8 mouse cellular contexts compared by ENCODE assay signal in genomic region chr6:90945560-90946230, GRCm38 (mm10). TPM values are rescaled to one million over a fixed set of nuclear protein-coding genes. Genes with fewer than 3 reads are reported as not detected.
A peak's percentile ranks its signal among the peaks of the same experiment; 100 is the strongest.
DNase-seq lines count a peak whose midpoint lies in the region; ATAC-seq and TF ChIP-seq lines count a peak whose summit lies in the region.

No protein-coding gene starts in this region.

- no peaks in the 10 kb centered on the region for H3K27me3 ChIP-seq in stomach, embryonic 15.5 days (replicated peaks)
- H3K27me3 ChIP-seq in forebrain, postnatal 0 days (ENCODE audit: insufficient read depth, low read length) = no peaks in the 10 kb centered on the region
- no peaks in the 10 kb centered on the region for H3K27me3 ChIP-seq in hindbrain, embryonic 11.5 days (ENCODE audit: control insufficient read depth, insufficient read depth, low read length)

- H3K4me3 ChIP-seq in stomach, embryonic 15.5 days (replicated peaks) = no peak overlapping the region
- no peak overlapping the region for H3K4me3 ChIP-seq in forebrain, postnatal 0 days (ENCODE audit: low read depth, low read length)
- H3K4me3 ChIP-seq in hindbrain, embryonic 11.5 days (ENCODE audit: low read depth, low read length) = no peak overlapping the region

- peak; percentile 39; the same call in 1 of the 2 replicates for ATAC-seq in stomach, embryonic 15.5 days (ENCODE audit: insufficient read depth, low FRiP score, low read depth)
- no peak for ATAC-seq in forebrain, postnatal 0 days
- no peak for ATAC-seq in hindbrain, embryonic 11.5 days (ENCODE audit: low FRiP score)

- no peaks in the 10 kb centered on the region for H3K9me3 ChIP-seq in stomach, embryonic 15.5 days
- no peaks in the 10 kb centered on the region for H3K9me3 ChIP-seq in forebrain, postnatal 0 days (ENCODE audit: low read length)
- H3K9me3 ChIP-seq in hindbrain, embryonic 11.5 days (ENCODE audit: control insufficient read depth, low read length) = no peaks in the 10 kb centered on the region

- no peak for TF ChIP-seq CTCF in forebrain, postnatal 0 days (IDR thresholded peaks at IDR 0.05; ENCODE audit: low read depth)

- DNase-seq in adrenal gland, postnatal 10 days = peak; percentile 27
- no peak for DNase-seq in adrenal gland, adult 2 months
- DNase-seq in ovary, postnatal 36 days (ENCODE audit: low spot score) = peak; percentile 7
- DNase-seq in ovary, adult 18-20 months (ENCODE audit: low spot score) = no peak
- DNase-seq in left cerebral cortex, adult 8-10 months (ENCODE audit: low spot score in 2 of 2) = peak; percentile 43 to 87
- no peak for DNase-seq in forebrain, postnatal 0 days
- DNase-seq in hindbrain, embryonic 11.5 days (ENCODE audit: low spot score) = no peak

- no peak overlapping the region for H3K27ac ChIP-seq in stomach, embryonic 15.5 days
- no peak overlapping the region for H3K27ac ChIP-seq in forebrain, postnatal 0 days (ENCODE audit: low read depth, low read length)
- H3K27ac ChIP-seq in hindbrain, embryonic 11.5 days (ENCODE audit: low read depth, low read length) = no peak overlapping the region

- H3K4me1 ChIP-seq in stomach, embryonic 15.5 days = no peaks in the 10 kb centered on the region
- no peaks in the 10 kb centered on the region for H3K4me1 ChIP-seq in forebrain, postnatal 0 days (ENCODE audit: insufficient read depth)
- no peaks in the 10 kb centered on the region for H3K4me1 ChIP-seq in hindbrain, embryonic 11.5 days (replicated peaks; ENCODE audit: control insufficient read depth, insufficient read depth, low read length)

- H3K4me2 ChIP-seq in stomach, embryonic 15.5 days = no peak overlapping the region
- H3K4me2 ChIP-seq in forebrain, postnatal 0 days (ENCODE audit: low read depth) = no peak overlapping the region
- no peak overlapping the region for H3K4me2 ChIP-seq in hindbrain, embryonic 11.5 days (replicated peaks; ENCODE audit: low read depth, low read length)

- no peaks in the 10 kb centered on the region for H3K36me3 ChIP-seq in stomach, embryonic 15.5 days
- H3K36me3 ChIP-seq in forebrain, postnatal 0 days (ENCODE audit: insufficient read depth) = no peaks in the 10 kb centered on the region
- no peaks in the 10 kb centered on the region for H3K36me3 ChIP-seq in hindbrain, embryonic 11.5 days (ENCODE audit: control insufficient read depth, insufficient read depth, low read length)

- 35% methylated on average over 2 of the region's 2 CpGs for WGBS in stomach, embryonic 15.5 days
- 55% methylated on average over 2 of the region's 2 CpGs for WGBS in forebrain, postnatal 0 days
- WGBS in hindbrain, embryonic 11.5 days = 69% methylated on average over 2 of the region's 2 CpGs

- H3K9ac ChIP-seq in stomach, embryonic 15.5 days = no peak overlapping the region
- H3K9ac ChIP-seq in forebrain, postnatal 0 days = no peak overlapping the region
- no peak overlapping the region for H3K9ac ChIP-seq in hindbrain, embryonic 11.5 days (ENCODE audit: low read depth, low read length)

RNA-seq across cellular contexts. Expression of gene Iqsec1, which starts 42.8 kb away (rescaled TPM):
- 10 to 100 TPM; 82.0 to 90.7 TPM for total RNA-seq in adrenal gland, postnatal 10 days (2021)
- 100 to 1,000 TPM; 101 to 123 TPM for total RNA-seq in adrenal gland, adult 2 months (2021)
- polyA plus RNA-seq in adrenal gland, adult 2 months (2012; rRNA removed) = 168 and 171 TPM in 2 replicates
- 100 to 1,000 TPM; 334 to 403 (median 359) TPM for total RNA-seq in left cerebral cortex, adult 8-10 months (2022)
- polyA plus RNA-seq in stomach, embryonic 15.5 days (2015; fragmentation: Nextera tagmentation; extraction: Ambion mirVana) = 8.9 and 10.7 TPM in 2 replicates
- 73.2 and 103 TPM in 2 replicates for total RNA-seq in forebrain, postnatal 0 days (2014; rRNA removed)
- 14.9 and 21.8 TPM in 2 replicates for polyA plus RNA-seq in forebrain, postnatal 0 days (2015; fragmentation: Nextera tagmentation; extraction: Ambion mirVana)
- polyA plus RNA-seq in hindbrain, embryonic 11.5 days (2014; fragmentation: Nextera tagmentation; extraction: Ambion mirVana) = 18.5 and 22.4 TPM in 2 replicates

Comparison
In these comparisons a context has a peak if more than half of its experiments do, and no peak if none do; other contexts are left out.
1. DNase-seq: peak in adrenal gland, postnatal 10 days (single experiment), ovary, postnatal 36 days (single experiment) and left cerebral cortex, adult 8-10 months (2 of 2); none in adrenal gland, adult 2 months (single experiment), ovary, adult 18-20 months (single experiment), forebrain, postnatal 0 days (single experiment) and hindbrain, embryonic 11.5 days (single experiment).